Mouse (Mus musculus) layer of hippocampus, postnatal 25 days (tissue): ENCODE measurements around the gene Sox21. TPM values are rescaled to one million over a fixed set of nuclear protein-coding genes. Genes with fewer than 3 reads are reported as not detected.
A peak's percentile ranks its signal among the peaks of the same experiment; 100 is the strongest.

ENCODE experiments used
- DNase-seq, 2 experiments: peaks; one replicate each; pipeline ENCODE4 v3.0.0; 2022; ENCODE audit warnings: mixed read lengths in 2 of 2, low spot score in 1 of 2; ENCODE audit errors: extremely low spot score in 1 of 2
- total RNA-seq, 2 experiments: library from RNA; stranded (reverse); gene quantifications; 2 replicates each; pipeline ENCODE4 v1.2.3; 2021

Gene Sox21
- total RNA-seq: 10 to 100 TPM in 1 of 2 experiments, 1 to 10 TPM in 1; 9.9 to 11.6 TPM

DNA sequence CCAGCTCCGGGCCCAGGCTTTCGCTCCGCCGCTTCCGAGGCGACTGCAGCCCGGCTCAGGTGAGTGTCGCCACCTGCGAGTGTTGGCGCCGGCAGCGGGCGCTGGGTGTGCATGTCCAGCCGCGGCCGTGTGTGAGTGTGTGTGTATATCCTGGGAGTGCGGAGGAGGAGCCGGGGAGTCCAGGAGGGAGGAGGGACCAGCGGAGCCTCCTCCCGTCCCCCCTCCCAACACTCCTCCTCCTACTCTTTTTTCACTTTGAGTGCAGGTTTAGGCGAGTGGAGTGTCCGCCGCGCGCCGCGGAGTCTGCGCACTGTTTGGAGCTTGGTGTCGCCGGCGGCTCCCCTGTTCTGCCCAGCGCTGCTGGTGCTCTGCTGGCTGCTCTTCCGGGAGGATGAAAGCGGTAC is at the start of gene Sox21:
Sox21 (minus strand) TSS at position 145 of the 404 bp plus-strand sequence.
- peak; percentile 29 to 38 for DNase-seq

DNA sequence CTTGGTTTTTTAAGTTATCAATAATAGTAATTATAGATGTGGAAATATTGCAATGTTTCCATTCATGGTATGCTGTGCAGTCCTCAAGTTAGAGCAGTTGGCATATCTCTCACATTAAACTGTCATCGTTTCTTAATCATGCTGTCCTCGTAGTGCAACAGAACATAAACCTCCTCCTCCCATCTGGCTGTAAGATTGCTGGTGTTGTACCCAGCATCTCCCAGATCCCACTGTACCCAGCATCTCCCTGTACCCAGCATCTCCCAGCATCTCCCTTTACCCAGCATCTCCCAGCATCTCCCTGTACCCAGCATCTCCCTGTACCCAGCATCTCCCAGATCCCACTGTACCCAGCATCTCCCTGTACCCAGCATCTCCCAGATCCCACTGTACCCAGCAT is 49.3 kb upstream of the Sox21 start:
- DNase-seq: no peak

DNA sequence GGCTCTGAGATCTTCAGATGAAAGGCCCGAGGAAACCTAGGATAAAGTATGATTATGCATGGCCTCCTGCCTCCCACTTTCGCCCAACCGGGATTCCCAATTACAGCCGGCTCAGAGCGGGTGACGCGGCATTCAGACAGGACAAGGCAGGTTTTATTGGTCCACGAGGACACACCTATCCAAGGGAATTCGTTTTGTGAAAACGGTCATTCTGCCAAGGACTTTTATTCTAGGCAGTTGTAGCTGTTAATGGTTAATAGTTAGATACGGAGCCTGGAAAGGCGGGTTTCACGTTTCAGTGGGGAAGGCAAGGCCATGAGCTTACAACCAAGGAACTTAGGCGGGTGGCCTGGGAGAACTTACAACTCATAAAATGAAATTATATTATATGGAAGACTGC is 46.1 kb upstream of the Sox21 start:
- no peak for DNase-seq

DNA sequence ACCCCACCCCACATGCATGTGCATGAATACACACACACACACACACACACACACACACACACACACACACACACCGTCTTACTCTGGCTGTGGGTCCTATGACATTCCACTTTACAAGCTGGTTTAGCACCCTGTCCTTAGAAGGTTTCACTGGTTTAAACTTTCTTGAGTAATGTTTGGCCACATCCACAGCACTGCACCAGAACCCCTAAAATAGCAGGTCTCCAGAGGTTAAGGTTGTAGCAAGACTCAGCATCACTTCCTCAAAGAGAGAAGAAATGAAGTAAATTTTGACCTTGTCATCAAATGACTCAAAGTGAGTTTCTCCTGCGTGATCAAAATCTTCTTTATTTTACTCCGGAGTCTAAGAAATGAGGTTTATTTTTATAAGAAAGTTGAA is 45.4 kb upstream of the Sox21 start:
- no peak for DNase-seq

DNA sequence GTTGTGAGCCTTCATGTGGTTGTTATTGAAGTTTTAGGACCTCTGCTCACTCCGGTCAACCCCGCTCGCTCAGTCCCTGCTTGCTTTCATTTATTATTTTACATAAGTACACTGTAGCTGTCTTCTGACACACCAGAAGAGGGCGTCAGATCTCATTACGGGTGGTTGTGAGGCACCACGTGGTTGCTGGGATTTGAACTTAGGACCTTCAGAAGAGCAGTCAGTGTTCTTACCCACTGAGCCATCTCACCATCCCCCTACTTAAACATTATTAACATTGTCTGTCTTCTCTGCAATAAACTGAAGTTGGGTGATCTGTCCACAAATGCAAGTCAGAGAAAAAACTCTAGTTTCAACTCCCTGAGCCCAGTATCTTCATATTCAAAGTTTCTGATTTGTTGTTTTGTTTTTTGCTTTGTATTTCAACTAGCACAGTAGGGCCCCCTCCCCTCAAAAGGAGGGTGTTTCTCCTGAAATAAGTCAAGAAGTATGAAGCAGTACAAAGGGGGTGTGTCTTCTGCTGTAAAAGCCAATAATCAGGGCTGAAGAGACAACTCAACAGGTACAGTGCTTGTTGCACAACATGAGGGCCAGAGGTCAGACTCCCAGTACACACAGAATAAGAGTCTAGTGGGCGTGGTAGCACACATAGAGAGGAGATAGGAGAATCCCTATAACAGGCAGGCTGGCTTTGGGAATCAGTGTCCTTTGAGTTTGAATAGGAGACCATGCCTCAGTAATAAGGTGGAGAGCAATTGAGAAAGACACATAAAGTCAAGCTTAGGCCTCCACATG is 41.1 kb upstream of the Sox21 start:
- DNase-seq: no peak

- DNase-seq: no peak
Observed at GRCm38 (mm10) chr14:118272594-118273555, 36.0 kb upstream of the Sox21 start.

DNA sequence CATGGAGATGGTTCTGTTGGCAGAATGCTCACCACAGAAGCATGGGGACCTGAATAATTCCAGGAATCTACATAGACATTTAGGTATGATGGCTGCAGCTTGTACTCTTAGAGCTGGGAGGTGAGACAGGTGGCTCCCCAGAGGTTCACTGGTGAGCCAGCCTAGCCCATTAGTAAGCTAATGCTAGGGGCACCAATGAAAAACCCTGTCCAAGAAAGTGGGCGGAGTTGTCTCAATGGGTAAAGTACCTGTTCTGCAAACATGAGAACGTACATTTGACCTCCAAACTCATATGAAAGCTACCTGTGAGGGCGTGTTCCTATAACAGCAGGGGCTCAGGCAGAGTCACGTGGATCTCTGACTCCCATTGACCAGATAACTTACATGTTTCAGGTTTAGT is 32.0 kb upstream of the Sox21 start:
- DNase-seq: no peak

DNA sequence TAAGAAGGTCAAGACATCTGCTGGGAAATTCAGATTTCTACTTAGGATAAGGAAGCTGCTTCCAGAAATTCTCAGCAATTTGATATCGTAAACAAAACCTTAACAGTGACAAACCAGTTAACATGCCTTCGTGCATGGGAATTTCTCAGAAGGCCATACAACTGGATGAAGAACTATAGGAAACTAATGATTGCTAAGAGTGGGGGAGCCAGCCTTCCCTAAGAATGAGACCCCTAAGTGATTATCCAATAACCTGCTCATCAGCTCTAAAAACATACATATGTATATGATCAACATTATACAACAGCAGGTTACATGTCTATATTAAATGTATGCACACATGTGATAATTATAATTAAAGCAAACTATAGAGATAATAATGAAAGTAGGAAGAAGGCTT is 29.8 kb upstream of the Sox21 start, which contains the start of gene Gm9376:
Gm9376 (plus strand) TSS at position 301 of the 400 bp plus-strand sequence.
- no peak for DNase-seq

DNA sequence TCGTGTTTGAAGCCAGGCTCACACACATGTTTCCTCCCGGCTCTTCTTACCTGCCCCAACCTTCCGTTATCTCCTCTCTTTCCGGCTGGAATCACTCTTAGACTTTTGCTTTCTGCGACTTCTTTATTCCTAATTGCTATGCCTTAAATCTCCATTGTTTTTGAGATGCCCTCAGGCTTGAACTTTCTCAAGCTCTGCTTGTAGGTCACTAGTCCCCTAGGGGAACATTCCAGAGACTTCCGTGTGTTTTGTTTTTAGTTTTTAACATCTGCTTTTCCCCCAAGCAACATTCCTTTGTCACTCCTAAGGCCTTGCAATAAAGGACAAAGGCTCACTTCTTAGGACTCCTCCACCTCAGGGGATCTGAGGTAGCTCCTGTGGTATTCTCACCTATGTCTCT is 16.6 kb upstream of the Sox21 start:
- no peak for DNase-seq

DNA sequence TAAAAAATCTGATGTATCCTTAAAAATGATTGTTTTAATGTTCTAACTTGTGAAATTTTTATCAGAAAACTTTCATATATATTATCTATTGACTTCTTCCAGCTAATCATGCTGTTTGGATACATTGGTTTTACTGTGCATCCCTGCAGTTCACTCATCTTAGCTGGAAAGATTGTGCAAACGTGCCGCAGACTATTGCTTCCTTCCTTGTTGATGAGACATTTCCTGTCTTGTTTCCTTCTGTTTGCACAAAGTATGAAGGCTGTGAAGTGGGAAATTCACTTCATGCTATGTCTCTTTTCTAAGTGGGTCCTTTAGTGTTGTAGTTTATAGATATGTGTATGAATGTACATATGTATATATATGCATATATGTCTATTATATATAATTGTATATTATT is 4.6 kb upstream of the Sox21 start:
- no peak for DNase-seq

GRCm38 (mm10) chr14:118239351-118239750 is 2.5 kb upstream of the Sox21 start:
- DNase-seq: no peak

GRCm38 (mm10) chr14:118237786-118238185 is 956 bp upstream of the Sox21 start:
- no peak for DNase-seq

DNA sequence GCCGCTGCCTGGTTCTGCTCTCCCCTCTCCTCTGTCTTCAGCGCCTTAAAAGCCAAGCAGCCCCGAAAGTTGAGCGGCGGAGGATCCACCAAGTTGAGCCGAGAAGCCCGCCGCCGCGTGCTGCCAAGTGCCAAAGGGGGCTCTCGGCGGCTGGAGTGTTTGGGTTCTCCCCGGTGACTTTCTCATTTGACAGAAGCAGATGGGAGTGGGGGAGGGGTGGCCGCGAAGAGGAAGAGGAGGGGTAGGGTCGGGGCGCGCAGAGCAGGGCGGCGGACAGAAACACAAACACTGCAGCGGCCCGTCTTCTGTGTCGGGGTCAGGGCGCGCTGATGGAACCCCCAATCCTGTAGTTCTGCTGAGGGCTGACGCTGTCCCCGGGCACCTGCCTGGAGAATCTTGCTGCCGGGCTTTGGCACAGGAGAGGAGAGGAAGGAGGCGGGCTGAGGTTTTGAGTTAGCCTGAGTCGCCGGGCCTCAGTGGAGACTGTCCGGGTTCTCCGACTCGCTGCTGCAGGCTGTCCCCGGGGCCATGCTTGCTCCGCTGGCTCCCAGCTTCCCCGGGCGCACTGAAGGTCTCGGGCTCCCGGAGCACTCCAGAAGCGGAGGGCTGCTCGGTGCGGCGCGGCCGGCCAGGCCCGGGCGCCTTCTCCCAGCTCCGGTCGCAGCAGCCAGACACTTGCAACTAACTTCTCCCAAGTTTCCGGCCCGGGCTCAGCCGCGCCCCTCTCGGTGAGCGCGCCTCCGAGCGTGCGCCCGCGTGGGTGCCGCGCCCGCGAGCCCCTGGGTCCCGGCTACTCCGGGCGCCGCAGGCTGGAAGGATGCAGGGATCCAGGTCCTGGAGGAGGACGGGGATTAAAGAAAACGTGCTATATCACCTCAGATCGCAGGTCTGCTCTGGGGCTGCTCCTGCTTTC is 601 bp downstream of the Sox21 start:
- DNase-seq: peak; percentile 22 to 28

DNA sequence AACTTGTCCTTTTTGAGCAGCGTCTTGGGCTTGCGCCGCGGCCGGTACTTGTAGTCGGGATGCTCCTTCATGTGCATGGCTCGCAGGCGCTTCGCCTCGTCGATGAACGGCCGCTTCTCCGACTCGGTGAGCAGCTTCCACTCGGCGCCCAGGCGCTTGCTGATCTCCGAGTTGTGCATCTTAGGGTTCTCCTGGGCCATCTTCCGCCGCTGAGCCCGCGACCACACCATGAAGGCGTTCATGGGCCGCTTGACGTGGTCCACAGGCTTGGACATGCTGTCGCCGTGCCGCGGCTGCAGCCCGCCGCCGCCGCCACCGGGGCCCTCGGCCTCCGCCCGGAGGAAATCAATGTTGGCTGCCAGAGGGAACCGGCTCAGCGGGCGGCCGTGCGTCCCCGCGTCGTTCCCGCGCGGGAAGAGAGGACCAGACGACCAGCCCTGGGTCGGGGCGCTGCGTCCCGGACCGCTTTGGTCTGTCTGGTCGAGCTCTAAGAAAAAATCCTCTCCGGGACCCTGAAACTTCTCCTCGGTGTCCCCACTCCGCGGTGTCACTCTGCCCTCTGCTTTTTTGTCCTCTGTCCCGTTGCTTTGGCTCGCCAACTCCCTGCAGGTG is 1.4 kb downstream of the Sox21 start:
- DNase-seq: no peak

- no peak for DNase-seq
Observed at GRCm38 (mm10) chr14:118234541-118235210, 2.2 kb downstream of the Sox21 start.

GRCm38 (mm10) chr14:118233786-118234540 is 2.9 kb downstream of the Sox21 start:
- peak in 1 of 2 experiments; percentile 12 for DNase-seq

DNA sequence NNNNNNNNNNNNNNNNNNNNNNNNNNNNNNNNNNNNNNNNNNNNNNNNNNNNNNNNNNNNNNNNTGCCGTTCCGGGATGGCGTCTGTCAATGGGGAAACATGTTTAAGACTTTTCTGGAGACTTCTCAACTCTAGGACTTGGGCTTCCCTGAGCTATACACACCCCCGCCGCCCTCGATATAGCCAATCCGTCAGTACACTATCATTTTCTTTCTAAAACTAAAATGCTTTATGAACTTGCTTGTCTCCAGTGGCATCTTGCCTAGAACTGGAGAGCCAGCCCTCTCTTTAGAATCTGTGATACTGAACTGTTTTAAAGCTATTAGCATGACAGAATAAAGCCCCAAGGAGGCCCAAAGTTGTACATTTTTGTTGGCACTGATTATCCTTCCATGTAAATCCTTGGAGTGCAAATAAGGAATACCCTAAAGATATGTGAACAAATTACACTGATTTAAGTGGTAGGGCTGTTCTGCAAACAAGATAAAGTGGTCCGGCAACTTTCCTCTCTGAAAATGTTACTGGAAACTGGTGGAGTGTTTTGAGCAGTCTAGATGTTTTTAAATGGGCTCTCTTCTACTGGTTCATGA is 4.4 kb downstream of the Sox21 start:
- no peak for DNase-seq

- DNase-seq: no peak
Observed at GRCm38 (mm10) chr14:118226471-118227155, 10.2 kb downstream of the Sox21 start.
